Mouse (Mus musculus) forebrain, embryonic 11.5 days (tissue): Measurements from ENCODE around the gene Rab31. TPM values are rescaled to one million over a fixed set of nuclear protein-coding genes. Genes with fewer than 3 reads are reported as not detected.
A peak's percentile ranks its signal among the peaks of the same experiment; 100 is the strongest.

Experiments used
- ATAC-seq: fragments of 200-750 bp; cut with Nextera tagmentation; replicated peaks from 2 replicates; pipeline ENCODE4 v1.8.0; 2017; ENCODE audit warnings: moderate TSS enrichment; ENCODE audit not compliant: low FRiP score
- DNase-seq: peaks from one replicate; pipeline ENCODE4 v3.0.0-alpha.2; 2017; ENCODE audit warnings: low spot score
- H3K27ac ChIP-seq: fragments of 300-500 bp; sonication (generic); 2 replicates; pipeline ENCODE4 v1.5.1; 2014; ENCODE audit warnings: low read depth, low read length
- H3K27me3 ChIP-seq: fragments of 300-500 bp; sonication (generic); 2 replicates; pipeline ENCODE4 v1.6.1; 2014; ENCODE audit warnings: mild to moderate bottlenecking, low read length, mixed read lengths; ENCODE audit not compliant: control insufficient read depth, insufficient read depth
- H3K36me3 ChIP-seq: fragments of 300-500 bp; sonication (generic); 2 replicates; pipeline ENCODE4 v1.6.1; 2014; ENCODE audit warnings: mild to moderate bottlenecking, low read length, moderate library complexity, mixed read lengths; ENCODE audit not compliant: control insufficient read depth, insufficient read depth
- H3K4me1 ChIP-seq: fragments of 300-500 bp; sonication (generic); replicated peaks from 2 replicates; pipeline ENCODE4 v1.6.1; 2014; ENCODE audit warnings: low read length, mixed read lengths; ENCODE audit not compliant: control insufficient read depth, insufficient read depth
- H3K4me2 ChIP-seq: fragments of 300-500 bp; sonication (generic); 2 replicates; pipeline ENCODE4 v1.6.1; 2014; ENCODE audit warnings: low read depth, mild to moderate bottlenecking, low read length, moderate library complexity, mixed read lengths; ENCODE audit not compliant: severe bottlenecking
- H3K4me3 ChIP-seq: fragments of 300-500 bp; sonication (generic); 2 replicates; pipeline ENCODE4 v1.5.1; 2014; ENCODE audit warnings: low read depth, low read length
- H3K9ac ChIP-seq: fragments of 300-500 bp; sonication (generic); 2 replicates; pipeline ENCODE4 v1.6.1; 2014; ENCODE audit warnings: low read length
- H3K9me3 ChIP-seq: fragments of 300-500 bp; sonication (generic); 2 replicates; pipeline ENCODE4 v1.6.1; 2016; ENCODE audit warnings: low read length, mixed read lengths; ENCODE audit not compliant: control insufficient read depth
- WGBS: fragments of 180-500 bp; shearing (Covaris S2); extraction: QIAGEN DNeasy Blood & Tissue Kit; methylation state at CpG from one replicate; pipeline ENCODE4 v1.1.7; 2014; 5-methylcytosine and 5-hydroxymethylcytosine counted together
- polyA plus RNA-seq: library from polyadenylated mRNA; unstranded; fragments of >200 nt; fragmentation: Nextera tagmentation; extraction: Ambion mirVana; gene quantifications from 2 replicates; pipeline ENCODE4 v1.2.1, GENCODE M21; 2014

Gene Rab31
- polyA plus RNA-seq, 1 experiment from 2014 or later, result 73.4 TPM

DNA sequence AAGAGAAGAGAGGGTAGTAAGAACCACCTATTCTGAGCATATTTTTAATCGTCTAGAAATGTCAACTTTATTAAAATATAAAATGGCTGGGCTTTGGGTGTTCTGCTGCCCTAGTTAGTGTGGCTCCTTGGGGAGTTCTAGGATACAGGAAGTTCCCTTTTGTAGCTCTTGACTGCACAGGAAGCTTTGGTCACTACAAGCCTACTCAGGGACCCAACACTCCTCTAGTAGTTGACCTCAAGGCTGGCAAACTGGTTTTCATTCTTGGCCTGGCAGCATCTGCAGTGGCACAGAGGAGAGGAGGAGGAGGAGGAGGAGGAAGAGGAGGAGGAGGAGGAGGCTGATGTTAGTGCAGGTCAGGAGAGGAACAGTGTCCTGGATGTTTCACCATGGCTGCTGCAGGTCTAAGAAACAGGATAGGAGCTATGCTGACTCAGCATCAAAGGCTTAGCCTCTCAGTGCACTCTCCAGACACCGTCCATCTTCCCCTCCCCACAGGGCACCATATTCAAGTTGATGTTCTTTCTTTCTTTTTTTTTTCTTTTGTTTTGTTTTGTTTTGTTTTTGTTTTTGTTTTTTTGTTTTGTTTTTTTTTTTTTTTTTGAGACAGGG, 91.6 kb downstream of the Rab31 start:
- no peaks in the 10 kb centered on the region for H3K36me3 ChIP-seq
- no peak overlapping the region for H3K9ac ChIP-seq
- no peaks in the 10 kb centered on the region for H3K27me3 ChIP-seq
- no peaks in the 10 kb centered on the region for H3K9me3 ChIP-seq
- ATAC-seq (no peak), DNase-seq (no peak)
- no peaks in the 10 kb centered on the region for H3K4me1 ChIP-seq
- 79% methylated on average over 2 of the region's 2 CpGs for WGBS
- no peak overlapping the region for H3K4me2 ChIP-seq
- no peak overlapping the region for H3K27ac ChIP-seq
- H3K4me3 ChIP-seq, result no peak overlapping the region

- Histone ChIP-seq H3K4me2 (no peak overlapping the region), H3K4me3 (no peak overlapping the region), H3K36me3 (no peaks in the 10 kb centered on the region), H3K9me3 (no peaks in the 10 kb centered on the region), H3K27me3 (no peaks in the 10 kb centered on the region), H3K9ac (no peak overlapping the region), H3K4me1 (no peaks in the 10 kb centered on the region), H3K27ac (no peak overlapping the region)
- no peak for ATAC-seq
- whole genome bisulfite sequencing, result 78% methylated on average over 14 of the region's 14 CpGs
- no peak for DNase-seq
Observed at GRCm38 (mm10) chr17:65679806-65680446, 92.6 kb downstream of the Rab31 start.

- WGBS, result 89% methylated on average over 1 of the region's 1 CpGs
- Histone ChIP-seq H3K4me1 (no peaks in the 10 kb centered on the region), H3K27me3 (no peaks in the 10 kb centered on the region), H3K9me3 (no peaks in the 10 kb centered on the region), H3K4me3 (no peak overlapping the region), H3K36me3 (no peaks in the 10 kb centered on the region), H3K4me2 (no peak overlapping the region), H3K9ac (no peak overlapping the region), H3K27ac (no peak overlapping the region)
- DNase-seq, result no peak
- no peak for ATAC-seq
Observed at GRCm38 (mm10) chr17:65677742-65678141, 94.8 kb downstream of the Rab31 start.

DNA sequence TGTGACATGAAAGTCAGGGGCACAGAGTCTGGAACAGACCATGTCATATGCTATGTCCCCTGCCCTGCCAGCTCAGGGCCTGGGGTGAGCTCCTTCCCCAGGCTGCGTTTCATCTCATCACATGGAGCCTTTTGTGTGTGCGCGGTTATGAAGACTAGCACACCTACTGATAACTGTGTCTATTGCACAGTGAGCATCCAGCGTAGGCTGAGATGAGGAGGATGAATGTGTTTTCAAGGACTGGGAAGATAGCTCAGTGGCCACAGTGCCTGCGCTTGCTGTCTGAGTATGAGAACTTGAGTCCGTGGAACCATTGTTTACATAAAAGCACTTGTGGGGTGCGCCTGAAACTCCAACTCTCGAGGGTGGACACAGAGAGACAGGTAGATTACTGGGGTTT, 96.0 kb downstream of the Rab31 start:
- Histone ChIP-seq H3K9me3 (no peaks in the 10 kb centered on the region), H3K36me3 (no peaks in the 10 kb centered on the region), H3K4me1 (no peaks in the 10 kb centered on the region), H3K27me3 (no peaks in the 10 kb centered on the region), H3K4me2 (no peak overlapping the region), H3K9ac (no peak overlapping the region), H3K4me3 (no peak overlapping the region), H3K27ac (no peak overlapping the region)
- 94% methylated on average over 8 of the region's 8 CpGs for WGBS
- ATAC-seq (no peak), DNase-seq (no peak)

DNA sequence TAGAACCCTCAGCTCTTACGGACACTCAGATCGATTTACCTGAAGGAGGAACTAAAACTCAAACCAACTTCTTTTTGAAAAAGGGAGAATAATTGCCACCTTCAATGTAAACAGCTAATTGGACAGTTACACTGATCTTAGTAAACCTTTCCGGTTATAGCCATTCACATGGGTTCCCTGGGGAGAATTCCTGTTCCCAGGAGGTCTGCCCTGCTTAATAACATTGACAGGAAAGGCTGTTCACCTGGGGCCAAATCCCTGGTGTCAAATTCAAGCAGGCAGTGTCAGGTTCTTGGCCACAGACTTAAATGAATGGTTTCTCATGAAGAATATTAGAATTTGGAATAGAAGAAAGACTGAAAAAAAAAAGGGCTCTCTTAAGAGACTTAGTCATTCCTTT, 96.6 kb downstream of the Rab31 start:
- Histone ChIP-seq H3K4me2 (no peak overlapping the region), H3K4me1 (no peaks in the 10 kb centered on the region), H3K9ac (no peak overlapping the region), H3K27ac (no peak overlapping the region), H3K36me3 (no peaks in the 10 kb centered on the region), H3K4me3 (no peak overlapping the region), H3K27me3 (no peaks in the 10 kb centered on the region), H3K9me3 (no peaks in the 10 kb centered on the region)
- DNase-seq (no peak), ATAC-seq (no peak)
- WGBS, result 80% methylated on average over 3 of the region's 3 CpGs

GRCm38 (mm10) chr17:65674710-65675171, 97.8 kb downstream of the Rab31 start:
- no peak overlapping the region for H3K27ac ChIP-seq
- no peak overlapping the region for H3K4me2 ChIP-seq
- no peaks in the 10 kb centered on the region for H3K9me3 ChIP-seq
- H3K27me3 ChIP-seq, result no peaks in the 10 kb centered on the region
- ATAC-seq (no peak), DNase-seq (no peak)
- no peaks in the 10 kb centered on the region for H3K36me3 ChIP-seq
- no peak overlapping the region for H3K4me3 ChIP-seq
- H3K9ac ChIP-seq, result no peak overlapping the region
- no peaks in the 10 kb centered on the region for H3K4me1 ChIP-seq
- 58% methylated on average over 1 of the region's 1 CpGs for WGBS

DNA sequence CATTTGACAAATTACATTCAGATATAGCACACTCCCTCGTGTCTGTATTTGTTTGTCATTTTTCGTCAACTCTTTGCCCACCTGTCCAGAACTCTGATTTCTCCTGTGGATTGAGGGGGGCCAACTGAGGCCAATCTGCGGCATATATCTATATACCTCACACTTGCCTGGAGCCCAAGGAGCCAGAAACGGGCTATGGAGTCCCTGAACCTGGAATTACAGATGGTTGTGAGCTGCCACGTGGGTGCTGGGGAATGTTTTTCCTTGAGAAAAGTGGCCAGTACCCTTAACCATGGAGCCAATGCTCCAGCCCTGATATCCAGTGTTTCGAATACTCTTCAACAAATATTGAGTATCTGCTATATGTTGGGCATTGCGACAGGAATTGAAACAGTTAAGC, 99.6 kb downstream of the Rab31 start:
- Histone ChIP-seq H3K4me1 (no peaks in the 10 kb centered on the region), H3K4me2 (no peak overlapping the region), H3K9me3 (no peaks in the 10 kb centered on the region), H3K36me3 (no peaks in the 10 kb centered on the region), H3K9ac (no peak overlapping the region), H3K27me3 (no peaks in the 10 kb centered on the region), H3K4me3 (no peak overlapping the region), H3K27ac (no peak overlapping the region)
- peak; percentile 24 for DNase-seq
- no peak for ATAC-seq
- 92% methylated on average over 7 of the region's 7 CpGs for WGBS

DNA sequence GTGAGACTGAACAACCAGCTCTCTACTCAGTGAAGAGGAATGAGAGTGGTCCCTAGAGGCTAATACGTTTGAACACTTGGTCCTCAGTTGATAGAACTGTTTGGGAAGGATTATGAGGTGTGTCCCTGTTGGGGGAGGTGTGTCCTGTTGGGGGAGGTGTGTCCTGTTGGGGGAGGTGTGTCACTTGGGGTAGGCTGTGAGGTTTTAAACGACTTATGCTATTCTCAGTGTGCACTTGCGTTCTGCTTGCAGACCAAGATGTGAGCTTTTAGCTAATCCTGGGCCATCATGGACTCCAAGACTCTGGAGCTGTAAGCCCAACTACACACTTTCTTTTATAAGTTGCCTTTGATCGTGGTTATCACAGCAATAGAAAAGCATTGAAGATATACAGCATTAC, 103.5 kb downstream of the Rab31 start:
- DNase-seq (no peak), ATAC-seq (no peak)
- H3K36me3 ChIP-seq, result no peaks in the 10 kb centered on the region
- no peak overlapping the region for H3K4me3 ChIP-seq
- WGBS, result 88% methylated on average over 4 of the region's 4 CpGs
- H3K9ac ChIP-seq, result no peak overlapping the region
- H3K27me3 ChIP-seq, result no peaks in the 10 kb centered on the region
- no peak overlapping the region for H3K27ac ChIP-seq
- no peaks in the 10 kb centered on the region for H3K4me1 ChIP-seq
- H3K9me3 ChIP-seq, result no peaks in the 10 kb centered on the region
- no peak overlapping the region for H3K4me2 ChIP-seq

DNA sequence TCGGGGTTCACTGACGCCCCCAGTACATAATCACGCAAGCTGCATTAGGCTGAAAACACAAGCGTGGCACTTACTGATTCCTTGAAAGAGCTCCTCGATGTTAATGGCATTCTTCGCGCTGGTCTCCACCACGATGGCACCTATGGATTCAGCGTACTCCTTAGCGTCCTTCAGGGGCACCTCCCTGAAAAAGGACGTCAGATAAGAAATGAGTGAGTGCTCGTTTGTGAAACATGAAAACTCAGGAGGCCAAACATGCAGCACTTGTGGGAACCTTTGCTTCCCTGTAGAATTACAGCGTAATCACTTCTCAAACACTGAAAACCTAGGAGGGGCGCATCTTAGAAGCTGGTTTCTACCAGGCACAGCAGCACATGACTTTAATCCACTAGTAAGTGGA, 104.8 kb downstream of the Rab31 start:
- no peak overlapping the region for H3K27ac ChIP-seq
- DNase-seq (no peak), ATAC-seq (no peak)
- H3K9ac ChIP-seq, result no peak overlapping the region
- H3K4me2 ChIP-seq, result no peak overlapping the region
- H3K9me3 ChIP-seq, result no peaks in the 10 kb centered on the region
- no peaks in the 10 kb centered on the region for H3K36me3 ChIP-seq
- no peaks in the 10 kb centered on the region for H3K27me3 ChIP-seq
- WGBS, result 88% methylated on average over 14 of the region's 14 CpGs
- no peaks in the 10 kb centered on the region for H3K4me1 ChIP-seq
- no peak overlapping the region for H3K4me3 ChIP-seq
